Mouse (Mus musculus) MEL (cell line): ENCODE measurements around the gene Enpp7. TPM values are rescaled to one million over a fixed set of nuclear protein-coding genes. Genes with fewer than 3 reads are reported as not detected.

Experiments used
- DNase-seq: peaks from one replicate; pipeline ENCODE4 v3.0.0; 2011; ENCODE audit warnings: low read depth, low spot score
- H3K27ac ChIP-seq: 2 replicates; pipeline ENCODE4 v1.5.1; 2012; ENCODE audit warnings: low read depth, mild to moderate bottlenecking, control low read depth, low read length, moderate library complexity; ENCODE audit not compliant: control insufficient read depth
- H3K27me3 ChIP-seq, 2 experiments: fragments of 150-350 bp in 1 of 2; sonication (generic) in 1 of 2; 2 replicates each; pipeline ENCODE4 v1.6.1; 2012; ENCODE audit warnings: low read length in 2 of 2, mild to moderate bottlenecking in 2 of 2, improper control_type of control experiment in 1 of 2, moderate library complexity in 1 of 2; ENCODE audit not compliant: insufficient read depth in 2 of 2, control insufficient read depth in 1 of 2
- H3K36me3 ChIP-seq, 2 experiments: 2 replicates each; pipeline ENCODE4 v1.6.1; 2012 to 2014; ENCODE audit warnings: low read length in 2 of 2, improper control_type of control experiment in 1 of 2, inconsistent platforms in 1 of 2, mild to moderate bottlenecking in 1 of 2; ENCODE audit not compliant: insufficient read depth in 2 of 2, control insufficient read depth in 1 of 2
- H3K4me1 ChIP-seq, 2 experiments: fragments of 150-350 bp in 1 of 2; sonication (generic) in 1 of 2; 2 replicates each; pipeline ENCODE4 v1.6.1; 2012; ENCODE audit warnings: low read length in 2 of 2, improper control_type of control experiment in 1 of 2, mild to moderate bottlenecking in 1 of 2; ENCODE audit not compliant: insufficient read depth in 2 of 2, control insufficient read depth in 1 of 2
- H3K4me3 ChIP-seq, 2 experiments: fragments of 150-350 bp in 1 of 2; sonication (generic) in 1 of 2; 2 replicates each; pipeline ENCODE4 v1.5.1; 2012; ENCODE audit warnings: low read depth in 2 of 2, low read length in 2 of 2, mild to moderate bottlenecking in 2 of 2, moderate library complexity in 2 of 2, control low read depth in 1 of 2, improper control_type of control experiment in 1 of 2; ENCODE audit not compliant: control insufficient read depth in 1 of 2, insufficient read depth in 1 of 2
- H3K79me2 ChIP-seq: 2 replicates; pipeline ENCODE4 v1.6.1; 2012; ENCODE audit warnings: mild to moderate bottlenecking, low read length, moderate library complexity; ENCODE audit not compliant: control insufficient read depth, poor library complexity, insufficient read depth
- H3K9ac ChIP-seq: 2 replicates; pipeline ENCODE4 v1.6.1; 2012; ENCODE audit warnings: low read depth, mild to moderate bottlenecking, control low read depth, low read length, moderate library complexity; ENCODE audit not compliant: control insufficient read depth, poor library complexity, severe bottlenecking
- H3K9me3 ChIP-seq: fragments of 150-350 bp; sonication (generic); replicated peaks from 2 replicates; pipeline ENCODE4 v1.6.1; 2012; ENCODE audit warnings: mild to moderate bottlenecking, low read length, improper control_type of control experiment, moderate library complexity; ENCODE audit not compliant: insufficient read depth
- BHLHE40 ChIP-seq: IDR thresholded peaks from 2 replicates; pipeline ENCODE4 v1.6.1; 2012; ENCODE audit warnings: low read depth, mild to moderate bottlenecking, inconsistent platforms, low read length, improper control_type of control experiment, borderline replicate concordance
- EP300 ChIP-seq, 2 experiments: IDR thresholded peaks; 2 replicates each; pipeline ENCODE4 v1.6.1; 2011; ENCODE audit warnings: improper control_type of control experiment in 2 of 2, low read length in 2 of 2, low read depth in 1 of 2, mild to moderate bottlenecking in 1 of 2
- ETS1 ChIP-seq: IDR thresholded peaks from 2 replicates; pipeline ENCODE4 v1.6.1; 2012; ENCODE audit warnings: low read depth, mild to moderate bottlenecking, inconsistent platforms, low read length, improper control_type of control experiment, moderate library complexity
- GATA1 ChIP-seq: IDR thresholded peaks from 2 replicates; pipeline ENCODE4 v1.6.1; 2011; ENCODE audit warnings: low read depth, low read length, improper control_type of control experiment
- HCFC1 ChIP-seq: IDR thresholded peaks from 2 replicates; pipeline ENCODE4 v1.6.1; 2012; ENCODE audit warnings: low read depth, mild to moderate bottlenecking, inconsistent platforms, low read length, improper control_type of control experiment, moderate library complexity
- MAFK ChIP-seq: IDR thresholded peaks from 2 replicates; pipeline ENCODE4 v1.6.1; 2011; ENCODE audit warnings: low read depth, mild to moderate bottlenecking, low read length, improper control_type of control experiment, borderline replicate concordance
- MEF2A ChIP-seq: IDR thresholded peaks from 2 replicates; pipeline ENCODE4 v1.6.1; 2014; ENCODE audit warnings: low read depth, mild to moderate bottlenecking, inconsistent platforms, low read length, improper control_type of control experiment; ENCODE audit not compliant: poor library complexity, insufficient replicate concordance, severe bottlenecking; ENCODE audit errors: extremely low read depth
- MYC ChIP-seq: IDR thresholded peaks from 2 replicates; pipeline ENCODE4 v1.6.1; 2011; ENCODE audit warnings: low read depth, mild to moderate bottlenecking, low read length, improper control_type of control experiment, moderate library complexity
- NELFE ChIP-seq: IDR thresholded peaks from 2 replicates; pipeline ENCODE4 v1.6.1; 2011; ENCODE audit warnings: low read depth, low read length, improper control_type of control experiment
- POLR2AphosphoS2 ChIP-seq: IDR thresholded peaks from 2 replicates; pipeline ENCODE4 v1.6.1; 2011; ENCODE audit warnings: low read length, improper control_type of control experiment
- POLR2AphosphoS5 ChIP-seq: IDR thresholded peaks from 2 replicates; pipeline ENCODE4 v1.6.1; 2012; ENCODE audit warnings: low read depth, borderline replicate concordance, mild to moderate bottlenecking, inconsistent platforms, low read length, moderate library complexity, mixed read lengths
- RCOR1 ChIP-seq: IDR thresholded peaks from 2 replicates; pipeline ENCODE4 v1.6.1; 2012; ENCODE audit warnings: low read depth, mild to moderate bottlenecking, inconsistent platforms, low read length, improper control_type of control experiment
- SIN3A ChIP-seq: IDR thresholded peaks from 2 replicates; pipeline ENCODE4 v1.6.1; 2012; ENCODE audit warnings: low read length, improper control_type of control experiment, inconsistent platforms
- SMC3 ChIP-seq: IDR thresholded peaks from 2 replicates; pipeline ENCODE4 v1.6.1; 2011; ENCODE audit warnings: low read depth, low read length, improper control_type of control experiment
- TAL1 ChIP-seq: IDR thresholded peaks from 2 replicates; pipeline ENCODE4 v1.6.1; 2012; ENCODE audit warnings: mild to moderate bottlenecking, inconsistent platforms, low read length, moderate library complexity, mixed read lengths
- TBP ChIP-seq: IDR thresholded peaks from 2 replicates; pipeline ENCODE4 v1.8.0; 2011; ENCODE audit warnings: low read depth, low read length, improper control_type of control experiment
- USF2 ChIP-seq, 2 experiments: IDR thresholded peaks; 2 replicates each; pipeline ENCODE4 v1.6.1; 2011 to 2012; ENCODE audit warnings: improper control_type of control experiment in 2 of 2, low read length in 2 of 2, borderline replicate concordance in 1 of 2, inconsistent platforms in 1 of 2, low read depth in 1 of 2, mild to moderate bottlenecking in 1 of 2; ENCODE audit not compliant: insufficient read depth in 1 of 2
- ZC3H11A ChIP-seq: IDR thresholded peaks from 2 replicates; pipeline ENCODE4 v1.6.1; 2012; ENCODE audit warnings: low read depth, mild to moderate bottlenecking, inconsistent platforms, low read length, improper control_type of control experiment
- ZMIZ1 ChIP-seq: IDR thresholded peaks from 2 replicates; pipeline ENCODE4 v1.6.1; 2012; ENCODE audit warnings: low read depth, mild to moderate bottlenecking, inconsistent platforms, low read length, improper control_type of control experiment, moderate library complexity
- polyA plus RNA-seq, 2 experiments: library from polyadenylated mRNA; stranded (reverse) in 1 of 2; unstranded in 1 of 2; fragments of >175 nt in 1 of 2; fragments of >200 nt in 1 of 2; gene quantifications; 2 replicates each; pipeline versions ENCODE4 v1.2.1 to v1.2.4; 2012; ENCODE audit warnings: low replicate concordance in 2 of 2, low read depth in 1 of 2; ENCODE audit not compliant: insufficient read length in 2 of 2, insufficient read depth in 1 of 2, missing spikeins in 1 of 2
- total RNA-seq: library from RNA; depleted of rRNA; stranded (reverse); fragments of 300-350 nt; gene quantifications from 2 replicates; pipeline ENCODE4 v1.2.3, GENCODE M21; 2012

The Enpp7 gene
- total and polyA plus RNA-seq, 3 experiments, result not detected

- Histone ChIP-seq H3K36me3 (no peaks in the 10 kb centered on the region), H3K27me3 (no peaks in the 10 kb centered on the region), H3K27ac (no peak overlapping the region), H3K9ac (no peak overlapping the region), H3K4me3 (no peak overlapping the region), H3K79me2 (no peaks in the 10 kb centered on the region), H3K4me1 (no peaks in the 10 kb centered on the region), H3K9me3 (no peaks in the 10 kb centered on the region)
- DNase-seq, result no peak
- no peak for TF ChIP-seq MYC
- TF ChIP-seq GATA1, result no peak
- no peak for TF ChIP-seq BHLHE40
- no peak for TF ChIP-seq MAFK
- no peak for TF ChIP-seq MEF2A
- TF ChIP-seq HCFC1, result no peak
- TF ChIP-seq, all 39 proteins: peak for 0
Measured at GRCm38 (mm10) chr11:118962478-118962877, 25.5 kb upstream of the Enpp7 start.

DNA sequence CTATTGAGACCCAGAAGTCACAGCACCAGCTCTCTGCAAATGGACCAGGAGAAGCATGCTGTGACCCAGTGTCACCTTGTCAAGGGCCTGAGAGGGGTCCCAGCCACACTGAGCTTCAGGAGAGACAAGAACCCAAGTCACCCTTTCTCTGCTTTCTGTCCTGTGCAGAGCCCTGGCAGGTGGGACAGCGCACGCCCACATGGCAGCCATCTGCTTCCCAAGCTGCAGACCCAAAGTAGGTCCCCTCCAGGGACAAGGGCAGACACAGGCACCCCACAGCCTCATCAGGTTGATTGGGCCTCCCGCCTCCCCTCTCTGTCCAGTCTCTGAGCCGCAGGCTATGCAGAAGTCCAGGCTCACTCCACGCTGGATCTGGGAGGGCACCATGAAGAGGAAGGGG is 24.1 kb upstream of the Enpp7 start:
- no peaks in the 10 kb centered on the region for H3K27me3 ChIP-seq
- no peak overlapping the region for H3K27ac ChIP-seq
- H3K79me2 ChIP-seq, result no peaks in the 10 kb centered on the region
- no peak for TF ChIP-seq HCFC1
- no peak for TF ChIP-seq ZC3H11A
- TF ChIP-seq USF2 (IDR thresholded peaks at IDR 0.05; ENCODE audit: borderline replicate concordance in 1 of 2, insufficient read depth in 1 of 2, low read depth in 1 of 2, low read length in 2 of 2), result no peak
- DNase-seq, result no peak
- no peaks in the 10 kb centered on the region for H3K36me3 ChIP-seq
- H3K4me1 ChIP-seq, result no peaks in the 10 kb centered on the region
- H3K9me3 ChIP-seq, result no peaks in the 10 kb centered on the region
- no peak overlapping the region for H3K9ac ChIP-seq
- no peak overlapping the region for H3K4me3 ChIP-seq

- H3K9me3 ChIP-seq, result no peaks in the 10 kb centered on the region
Measured at GRCm38 (mm10) chr11:118965078-118965477, 22.9 kb upstream of the Enpp7 start.

More at GRCm38 (mm10) chr11:118965078-118965477, 22.9 kb upstream of the Enpp7 start:
- no peak overlapping the region for H3K27ac ChIP-seq
- no peak overlapping the region for H3K9ac ChIP-seq
- TF ChIP-seq ZMIZ1, result no peak
- TF ChIP-seq TAL1, result no peak
- no peak for TF ChIP-seq BHLHE40
- no peak for TF ChIP-seq RCOR1
- no peak for TF ChIP-seq POLR2AphosphoS2
- TF ChIP-seq TBP, result no peak
- no peak for TF ChIP-seq ETS1
- no peak for TF ChIP-seq SMC3
- no peak for TF ChIP-seq ZC3H11A
- TF ChIP-seq NELFE, result no peak
- TF ChIP-seq SIN3A, result no peak
- no peak for TF ChIP-seq MAFK
- TF ChIP-seq EP300 (IDR thresholded peaks at IDR 0.05; ENCODE audit: low read depth in 1 of 2, low read length in 2 of 2), result no peak
- TF ChIP-seq HCFC1, result no peak
- TF ChIP-seq POLR2AphosphoS5, result no peak
- no peak overlapping the region for H3K4me3 ChIP-seq
- no peaks in the 10 kb centered on the region for H3K79me2 ChIP-seq
- H3K36me3 ChIP-seq, result no peaks in the 10 kb centered on the region
- DNase-seq, result no peak
- no peaks in the 10 kb centered on the region for H3K4me1 ChIP-seq
- H3K27me3 ChIP-seq, result no peaks in the 10 kb centered on the region
